Mouse (Mus musculus) forebrain, embryonic 16.5 days (tissue): ENCODE results near the gene Ccl21a. TPM values are rescaled to one million over a fixed set of nuclear protein-coding genes. Genes with fewer than 3 reads are reported as not detected.
"Not testable (repeated sequence)": the region's sequence is repeated elsewhere in the genome, so short reads cannot be mapped to it uniquely, and the experiment has no call there.

Experiments used
- ATAC-seq: fragments of 200-750 bp; cut with Nextera tagmentation; 2 replicates; pipeline ENCODE4 v1.8.0; 2017; ENCODE audit warnings: mild to moderate bottlenecking, moderate library complexity
- H3K27ac ChIP-seq: fragments of 300-500 bp; sonication (generic); 2 replicates; pipeline ENCODE4 v1.5.1; 2014; ENCODE audit warnings: low read length, control low read depth
- H3K27me3 ChIP-seq: fragments of 300-500 bp; sonication (generic); replicated peaks from 2 replicates; pipeline ENCODE4 v1.6.1; 2014; ENCODE audit warnings: low read length; ENCODE audit not compliant: control insufficient read depth, insufficient read depth
- H3K36me3 ChIP-seq: fragments of 300-500 bp; sonication (generic); 2 replicates; pipeline ENCODE4 v1.6.1; 2014; ENCODE audit not compliant: control insufficient read depth, insufficient read depth
- H3K4me1 ChIP-seq: fragments of 300-500 bp; sonication (generic); replicated peaks from 2 replicates; pipeline ENCODE4 v1.6.1; 2014; ENCODE audit warnings: low read length; ENCODE audit not compliant: control insufficient read depth, insufficient read depth
- H3K4me2 ChIP-seq: fragments of 300-500 bp; sonication (generic); 2 replicates; pipeline ENCODE4 v1.6.1; 2014; ENCODE audit warnings: mild to moderate bottlenecking, low read length, control low read depth
- H3K4me3 ChIP-seq: fragments of 300-500 bp; sonication (generic); replicated peaks from 2 replicates; pipeline ENCODE4 v1.5.1; 2014; ENCODE audit warnings: mild to moderate bottlenecking, low read length, control low read depth
- H3K9ac ChIP-seq: fragments of 300-500 bp; sonication (generic); replicated peaks from 2 replicates; pipeline ENCODE4 v1.6.1; 2014; ENCODE audit warnings: low read depth, low read length, control low read depth
- H3K9me3 ChIP-seq: fragments of 300-500 bp; sonication (generic); 2 replicates; pipeline ENCODE4 v1.6.1; 2016; ENCODE audit warnings: low read length; ENCODE audit not compliant: control insufficient read depth
- WGBS: fragments of 180-500 bp; shearing (Covaris S2); extraction: QIAGEN DNeasy Blood & Tissue Kit; methylation state at CpG from one replicate; pipeline ENCODE4 v1.1.7; 2014; 5-methylcytosine and 5-hydroxymethylcytosine counted together
- polyA plus RNA-seq: library from polyadenylated mRNA; unstranded; fragments of >200 nt; fragmentation: Nextera tagmentation; extraction: Ambion mirVana; gene quantifications from 2 replicates; pipeline ENCODE4 v1.2.1, GENCODE M21; 2015

Ccl21a gene
- 0.58 and 0.62 TPM in 2 replicates for polyA plus RNA-seq

DNA sequence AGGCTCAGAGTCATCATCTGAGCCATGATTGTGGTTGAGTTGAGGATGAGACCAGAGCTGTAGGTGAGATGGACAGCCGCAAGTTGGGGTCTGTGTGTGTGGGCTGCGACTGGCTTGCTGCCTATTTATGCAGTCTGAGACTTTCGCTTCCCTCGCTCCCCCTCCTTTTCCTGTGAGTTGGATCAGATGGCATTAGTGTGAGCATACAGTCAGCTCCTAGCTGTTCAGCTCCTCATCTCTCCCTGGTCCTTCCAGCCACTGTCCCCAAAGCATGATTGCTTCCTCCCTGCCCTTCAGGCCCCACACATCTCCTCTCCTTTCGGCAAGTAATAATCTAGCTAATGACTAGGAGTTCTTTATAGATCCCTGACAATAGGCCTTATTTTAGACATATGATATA lies at the start of gene Ccl21a:
TSS of gene Ccl21a (minus strand) at position 101 of the 400 bp plus-strand sequence.
- H3K4me2 ChIP-seq, ATAC-seq, H3K9me3 ChIP-seq, H3K27ac ChIP-seq, H3K4me1 ChIP-seq, H3K9ac ChIP-seq, H3K4me3 ChIP-seq, H3K27me3 ChIP-seq, H3K36me3 ChIP-seq: not testable (repeated sequence)
- no CpG with 5 or more reads among the region's 5 CpGs for WGBS

DNA sequence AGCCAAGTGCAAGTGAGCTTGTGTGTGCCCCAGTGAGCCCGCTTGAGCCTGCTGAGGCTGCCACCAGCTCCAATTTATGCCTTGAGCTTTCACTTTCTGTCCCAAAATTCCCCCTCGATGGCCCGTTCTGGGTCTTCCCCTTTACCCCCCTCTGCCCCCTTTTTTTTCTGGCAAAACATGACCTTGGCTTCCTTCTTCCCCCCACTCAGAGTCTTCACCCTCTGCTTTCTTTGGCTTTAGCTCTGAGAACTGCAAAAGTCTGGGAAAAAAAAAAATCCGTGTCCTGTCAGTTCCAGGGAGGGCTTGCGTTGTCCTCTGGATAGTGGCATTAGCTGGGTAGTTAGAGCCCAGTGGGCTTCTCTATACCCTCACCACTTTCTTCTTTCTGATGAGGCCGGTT lies 17.3 kb downstream of the Ccl21a start, which contains the start of gene Ccl19:
TSS of gene Ccl19 (minus strand) at position 101 of the 400 bp plus-strand sequence.
- no CpG with 5 or more reads among the region's 6 CpGs for WGBS
- not testable (repeated sequence) for H3K4me2 ChIP-seq, H3K27me3 ChIP-seq, H3K4me1 ChIP-seq, H3K9ac ChIP-seq, H3K27ac ChIP-seq, H3K9me3 ChIP-seq, ATAC-seq, H3K36me3 ChIP-seq, H3K4me3 ChIP-seq

DNA sequence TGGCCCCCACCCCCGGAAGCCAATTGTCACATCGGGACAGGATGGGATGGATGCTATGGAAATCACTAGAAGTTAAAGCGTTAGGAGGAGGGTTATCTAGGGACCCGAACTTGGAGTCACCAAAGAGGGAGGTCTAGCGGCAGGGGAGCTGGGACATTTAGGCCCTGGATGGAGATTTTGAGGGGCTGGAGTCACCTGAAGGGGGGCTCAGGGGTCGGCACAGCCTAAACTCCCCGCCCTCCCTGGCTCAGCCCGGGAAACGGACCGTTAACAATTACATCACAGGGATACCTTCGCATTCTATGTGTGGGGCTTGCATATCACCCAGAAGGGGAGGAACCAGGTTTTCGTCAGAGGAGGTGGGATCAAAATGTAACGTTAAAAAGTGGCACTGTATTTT lies 38.5 kb downstream of the Ccl21a start, which contains the start of gene 4930578G10Rik:
TSS of gene 4930578G10Rik (plus strand) at position 301 of the 400 bp plus-strand sequence.
- H3K27me3 ChIP-seq, H3K9me3 ChIP-seq, H3K36me3 ChIP-seq, H3K4me1 ChIP-seq, ATAC-seq, H3K9ac ChIP-seq, H3K27ac ChIP-seq, H3K4me2 ChIP-seq, H3K4me3 ChIP-seq: not testable (repeated sequence)
- WGBS, result no CpG with 5 or more reads among the region's 13 CpGs

Other genes starting within 250 kb of the Ccl21a start
- gene Fam205a2, start 245.8 kb downstream of the Ccl21a start, polyA plus RNA-seq, result not detected in 2 replicates
- gene Gm10591, start 161.8 kb downstream of the Ccl21a start, polyA plus RNA-seq, result not detected in 2 replicates
- gene Gm2564, start 144.3 kb downstream of the Ccl21a start, polyA plus RNA-seq, result not detected in 2 replicates
- not detected in 2 replicates for gene Ccl27b, start 118.7 kb downstream of the Ccl21a start, polyA plus RNA-seq
- gene Il11ra2, start 112.1 kb downstream of the Ccl21a start, polyA plus RNA-seq, result not detected in 2 replicates
- 0.86 TPM in 1 of 2 replicates, not detected in the other for gene 4930578G10Rik, start 38.4 kb downstream of the Ccl21a start, polyA plus RNA-seq
- gene Ccl19, start 17.4 kb downstream of the Ccl21a start, polyA plus RNA-seq, result not detected in 2 replicates
- 0.15 TPM in 1 of 2 replicates, not detected in the other for gene Fam205a1, start 79.9 kb upstream of the Ccl21a start, polyA plus RNA-seq
- gene Gm12394, start 82.8 kb upstream of the Ccl21a start, polyA plus RNA-seq, result 0.24 and 0.49 TPM in 2 replicates
- gene Fam205c, start 100.2 kb upstream of the Ccl21a start, polyA plus RNA-seq, result 1.4 and 1.6 TPM in 2 replicates
- 25.2 and 33.6 TPM in 2 replicates for gene Phf24, start 142.7 kb upstream of the Ccl21a start, polyA plus RNA-seq
- 56.0 and 82.4 TPM in 2 replicates for gene Dnajb5, start 175.8 kb upstream of the Ccl21a start, polyA plus RNA-seq
- 0.51 and 0.60 TPM in 2 replicates for gene 1700022I11Rik, start 195.6 kb upstream of the Ccl21a start, polyA plus RNA-seq
- gene Vcp, start 226.5 kb upstream of the Ccl21a start, polyA plus RNA-seq, result 509 and 532 TPM in 2 replicates
- gene Fancg, start 236.5 kb upstream of the Ccl21a start, polyA plus RNA-seq, result 32.8 and 33.2 TPM in 2 replicates